Mouse (Mus musculus) right cerebral cortex, postnatal 4 days (tissue): Measurements from ENCODE around the gene Fam168a.

Experiments
- DNase-seq: peaks from one replicate; pipeline ENCODE4 v3.0.0-alpha.2; 2022

The Fam168a gene

GRCm38 (mm10) chr7:100869877-100870629 lies 163.6 kb downstream of the Fam168a start:
- DNase-seq = no peak

GRCm38 (mm10) chr7:100871355-100871754 lies 164.9 kb downstream of the Fam168a start:
- no peak for DNase-seq

- no peak for DNase-seq
Measured at GRCm38 (mm10) chr7:100871892-100872291, 165.5 kb downstream of the Fam168a start.

GRCm38 (mm10) chr7:100873197-100873596 lies 166.8 kb downstream of the Fam168a start:
- DNase-seq = no peak

- DNase-seq = no peak
Measured at GRCm38 (mm10) chr7:100875822-100876221, 169.4 kb downstream of the Fam168a start.

- DNase-seq = no peak
Measured at GRCm38 (mm10) chr7:100876293-100876692, 169.9 kb downstream of the Fam168a start.

GRCm38 (mm10) chr7:100876771-100877170 lies 170.3 kb downstream of the Fam168a start:
- no peak for DNase-seq

GRCm38 (mm10) chr7:100879595-100879994 lies 173.2 kb downstream of the Fam168a start:
- peak; percentile 81 for DNase-seq

- no peak for DNase-seq
Measured at GRCm38 (mm10) chr7:100881531-100881930, 175.1 kb downstream of the Fam168a start.

- DNase-seq = no peak
Measured at GRCm38 (mm10) chr7:100881950-100882349, 175.5 kb downstream of the Fam168a start.

- no peak for DNase-seq
Measured at GRCm38 (mm10) chr7:100884460-100884859, 178.0 kb downstream of the Fam168a start.

GRCm38 (mm10) chr7:100886535-100886934 lies 180.1 kb downstream of the Fam168a start:
- DNase-seq = peak; percentile 73
